Mouse (Mus musculus): Measurements from ENCODE around the gene Gm10972.
"Not testable (repeated sequence)": the region's sequence is repeated elsewhere in the genome, so short reads cannot be mapped to it uniquely, and the experiment has no call there.

Gene Gm10972

GRCm38 (mm10) chr3:94642495-94643162 lies at the start of gene Gm10972:
Gene Gm10972 (plus strand): TSS chr3:94643112.
- in situ Hi-C loops (cut with MboI, MseI), result loop anchor here (5.0 kb wide), 1 partner anchor 95 kb away; no protein-coding TSS in a partner anchor

DNA sequence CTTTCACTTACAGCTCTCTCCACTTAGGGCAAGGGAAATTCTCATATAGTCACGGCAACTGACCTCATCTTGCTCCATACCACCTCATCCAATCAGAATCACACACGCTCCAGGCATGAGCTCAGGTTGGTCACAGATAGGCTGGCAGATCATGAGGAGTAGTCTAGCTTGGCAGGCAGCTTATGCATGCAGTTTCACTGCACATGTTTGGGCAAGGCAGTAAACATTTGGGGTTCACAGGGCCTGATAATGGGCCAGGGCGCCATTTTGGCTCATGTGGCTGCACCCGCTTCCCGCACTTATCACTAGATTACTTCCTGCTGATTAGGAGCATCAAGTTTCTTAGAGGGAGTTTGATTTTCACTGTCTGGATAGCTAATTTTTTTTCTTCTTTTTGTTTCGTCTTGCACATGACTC lies 47.0 kb upstream of the Gm10972 start:
- in situ Hi-C loops (cut with MboI, MseI), result no loop called here

GRCm38 (mm10) chr3:94597224-94597779 lies 45.6 kb upstream of the Gm10972 start:
- in situ Hi-C loops (cut with MboI, MseI), result no loop called here

DNA sequence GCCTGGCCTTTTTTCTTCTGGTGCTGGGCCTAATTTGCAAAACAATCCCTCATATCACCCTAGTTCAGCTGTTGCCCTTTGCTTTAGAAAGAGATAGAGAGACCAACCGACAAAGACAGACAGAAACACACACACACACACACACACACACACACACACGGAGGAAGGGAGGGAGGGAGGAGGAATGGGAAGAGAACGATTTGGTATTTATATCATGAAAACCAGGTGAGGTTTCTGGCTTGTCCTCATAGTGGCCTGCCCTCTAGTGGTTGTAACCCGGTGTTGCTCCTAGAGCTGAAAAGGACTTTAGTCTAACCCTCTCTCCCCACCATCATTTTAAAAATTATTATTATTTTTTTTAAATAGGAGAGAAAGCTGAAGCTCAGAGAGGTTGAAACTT lies 41.0 kb upstream of the Gm10972 start:
- in situ Hi-C loops (cut with MboI, MseI), result loop anchor here (10.0 kb wide), 1 partner anchor 77 kb away; no protein-coding TSS in a partner anchor

DNA sequence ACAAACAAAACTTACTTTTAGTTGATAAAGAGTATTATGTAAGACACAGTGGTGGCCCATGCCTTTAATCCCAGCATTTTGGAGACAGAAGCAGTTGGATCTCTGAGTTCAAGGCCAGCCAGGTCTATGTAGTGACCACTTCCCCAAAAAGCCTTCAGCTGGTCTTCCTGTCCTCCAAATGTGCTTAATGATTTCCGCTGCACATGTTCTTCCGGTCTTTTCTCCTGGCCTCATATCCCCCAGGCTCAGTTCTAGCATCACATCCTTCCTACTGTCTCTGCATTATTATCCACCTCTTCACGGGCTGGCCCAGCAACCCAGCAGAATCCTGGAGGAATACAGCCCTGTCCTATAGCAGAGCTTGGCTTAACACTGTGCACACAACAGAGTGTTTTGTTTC lies 33.3 kb upstream of the Gm10972 start:
- in situ Hi-C loops (cut with MboI, MseI), result loop anchor here (10.0 kb wide), 1 partner anchor 85 kb away; no protein-coding TSS in a partner anchor

DNA sequence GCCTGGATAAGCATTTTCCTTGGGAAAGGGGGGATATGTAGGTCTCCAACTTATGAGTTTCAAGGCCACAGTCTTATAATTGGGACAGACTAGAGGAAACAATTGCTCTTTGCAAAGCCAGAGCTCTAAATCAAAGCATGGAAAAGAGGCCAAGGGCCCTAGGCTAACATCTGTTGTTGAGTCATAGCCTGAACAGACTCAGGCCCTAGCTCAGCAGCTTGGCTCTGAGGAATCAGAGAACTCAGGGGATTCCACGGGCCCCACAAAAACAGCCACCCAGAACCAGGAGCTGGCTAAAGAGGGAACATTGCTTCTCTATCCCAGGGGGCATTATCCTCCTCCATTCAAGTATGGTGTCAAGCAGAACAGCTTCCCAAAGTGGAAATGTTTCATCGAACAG lies 32.3 kb upstream of the Gm10972 start:
- in situ Hi-C loops (cut with MboI, MseI), result no loop called here

- in situ Hi-C loops (cut with MboI, MseI), result no loop called here
Observed at GRCm38 (mm10) chr3:94611343-94611742, 31.6 kb upstream of the Gm10972 start.

DNA sequence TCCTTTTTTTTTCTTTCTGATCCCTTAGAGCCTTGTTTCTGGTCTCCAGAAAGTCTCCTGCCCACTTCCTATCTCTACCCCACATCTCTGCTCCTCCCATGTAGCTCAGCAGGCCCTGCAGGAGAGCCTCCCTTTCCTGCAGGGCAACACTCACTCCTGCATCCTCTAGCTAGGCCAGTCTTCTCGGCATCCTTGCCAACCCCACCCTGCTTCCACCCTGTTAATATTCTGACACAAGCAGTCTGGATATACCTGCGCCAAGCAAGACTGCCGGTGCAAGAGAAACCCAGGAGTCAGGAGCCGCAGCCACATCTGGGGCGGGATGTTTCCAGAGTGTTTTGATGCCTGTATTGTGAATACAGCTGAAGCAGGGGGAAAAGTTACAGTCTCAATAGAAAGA lies 31.1 kb upstream of the Gm10972 start:
- in situ Hi-C loops (cut with MboI, MseI), result no loop called here

GRCm38 (mm10) chr3:94612274-94612673 lies 30.6 kb upstream of the Gm10972 start:
- in situ Hi-C loops (cut with MboI, MseI), result no loop called here

- in situ Hi-C loops (cut with MboI, MseI), result no loop called here
Observed at GRCm38 (mm10) chr3:94613258-94613878, 29.5 kb upstream of the Gm10972 start.

- in situ Hi-C loops (cut with MboI, MseI), result no loop called here
Observed at GRCm38 (mm10) chr3:94616717-94617116, 26.2 kb upstream of the Gm10972 start.

GRCm38 (mm10) chr3:94621740-94622507 lies 21.0 kb upstream of the Gm10972 start:
- in situ Hi-C loops (cut with MboI, MseI), result no loop called here

- in situ Hi-C loops (cut with MboI, MseI), result no loop called here
Observed at GRCm38 (mm10) chr3:94622550-94622949, 20.4 kb upstream of the Gm10972 start.

GRCm38 (mm10) chr3:94624281-94624680 lies 18.6 kb upstream of the Gm10972 start:
- in situ Hi-C loops (cut with MboI, MseI), result no loop called here

GRCm38 (mm10) chr3:94628712-94629111 lies 14.2 kb upstream of the Gm10972 start:
- in situ Hi-C loops (cut with MboI, MseI), result no loop called here

GRCm38 (mm10) chr3:94629876-94630275 lies 13.0 kb upstream of the Gm10972 start:
- in situ Hi-C loops (cut with MboI, MseI), result no loop called here

- in situ Hi-C loops (cut with MboI, MseI), result no loop called here
Observed at GRCm38 (mm10) chr3:94648755-94649590, 6.1 kb downstream of the Gm10972 start.

- in situ Hi-C loops (cut with MboI, MseI), result no loop called here
Observed at GRCm38 (mm10) chr3:94650409-94650808, 7.5 kb downstream of the Gm10972 start.

GRCm38 (mm10) chr3:94653967-94654366 lies 11.1 kb downstream of the Gm10972 start:
- in situ Hi-C loops (cut with MboI, MseI), result not testable (repeated sequence)

- in situ Hi-C loops (cut with MboI, MseI), result not testable (repeated sequence)
Observed at GRCm38 (mm10) chr3:94657852-94658739, 15.2 kb downstream of the Gm10972 start.
